Mouse (Mus musculus): Measurements from ENCODE around the gene Mrpl38. TPM values are rescaled to one million over a fixed set of nuclear protein-coding genes. Genes with fewer than 3 reads are reported as not detected.

The Mrpl38 gene
- polyA plus RNA-seq, 1 experiment: 69.3 TPM

GRCm38 (mm10) chr11:116102472-116102871 is 36.2 kb downstream of the Mrpl38 start:
- Histone ChIP-seq H3K4me3 (ENCODE audit: low read depth, low read length) (no peak overlapping the region), H3K27me3 (ENCODE audit: control insufficient read depth, insufficient read depth, low read length, poor library complexity, severe bottlenecking) (no peaks in the 10 kb centered on the region), H3K27ac (ENCODE audit: insufficient read depth, low read length) (peak overlapping the region; percentile 82), H3K9ac (ENCODE audit: low read depth, poor library complexity, severe bottlenecking) (peak overlapping the region; percentile 32), H3K9me3 (replicated peaks; ENCODE audit: control insufficient read depth, insufficient read depth, low read length, poor library complexity, severe bottlenecking) (no peaks in the 10 kb centered on the region), H3K4me1 (ENCODE audit: control insufficient read depth, insufficient read depth, low read length) (peaks cover 16% of the 10 kb centered on the region), H3K36me3 (ENCODE audit: control insufficient read depth, insufficient read depth, low read length, poor library complexity, severe bottlenecking) (no peaks in the 10 kb centered on the region)
- TF ChIP-seq POLR2A (IDR thresholded peaks at IDR 0.05; ENCODE audit: insufficient read depth, low read length): no peak
- no peak for TF ChIP-seq EP300 (IDR thresholded peaks at IDR 0.05; ENCODE audit: insufficient read depth, low read depth, low read length)
- no peak for TF ChIP-seq CTCF (IDR thresholded peaks at IDR 0.05; ENCODE audit: low read depth, low read length)

- H3K27ac ChIP-seq (ENCODE audit: insufficient read depth, low read length): peak overlapping the region; percentile 82
- H3K9me3 ChIP-seq (replicated peaks; ENCODE audit: control insufficient read depth, insufficient read depth, low read length, poor library complexity, severe bottlenecking): no peaks in the 10 kb centered on the region
- no peaks in the 10 kb centered on the region for H3K36me3 ChIP-seq (ENCODE audit: control insufficient read depth, insufficient read depth, low read length, poor library complexity, severe bottlenecking)
- no peaks in the 10 kb centered on the region for H3K27me3 ChIP-seq (ENCODE audit: control insufficient read depth, insufficient read depth, low read length, poor library complexity, severe bottlenecking)
- no peak for TF ChIP-seq CTCF (IDR thresholded peaks at IDR 0.05; ENCODE audit: low read depth, low read length)
- 0 out of 2 replicates have a peak, but pooled peaks have one; percentile 35 for TF ChIP-seq EP300 (IDR thresholded peaks at IDR 0.05; ENCODE audit: insufficient read depth, low read depth, low read length)
- no peak overlapping the region for H3K4me3 ChIP-seq (ENCODE audit: low read depth, low read length)
- peaks cover 16% of the 10 kb centered on the region for H3K4me1 ChIP-seq (ENCODE audit: control insufficient read depth, insufficient read depth, low read length)
- peak overlapping the region; percentile 32 for H3K9ac ChIP-seq (ENCODE audit: low read depth, poor library complexity, severe bottlenecking)
These were observed 36.7 kb downstream of the Mrpl38 start for GRCm38 (mm10) chr11:116101931-116102381.

GRCm38 (mm10) chr11:116100839-116101238 is 37.8 kb downstream of the Mrpl38 start:
- no peaks in the 10 kb centered on the region for H3K36me3 ChIP-seq (ENCODE audit: control insufficient read depth, insufficient read depth, low read length, poor library complexity, severe bottlenecking)
- TF ChIP-seq EP300 (IDR thresholded peaks at IDR 0.05; ENCODE audit: insufficient read depth, low read depth, low read length): no peak
- H3K9ac ChIP-seq (ENCODE audit: low read depth, poor library complexity, severe bottlenecking): peak overlapping the region; percentile 33; the same call in 1 of the 2 replicates
- H3K27ac ChIP-seq (ENCODE audit: insufficient read depth, low read length): peak overlapping the region; percentile 82
- peaks cover 10% of the 10 kb centered on the region for H3K4me1 ChIP-seq (ENCODE audit: control insufficient read depth, insufficient read depth, low read length)
- no peaks in the 10 kb centered on the region for H3K9me3 ChIP-seq (replicated peaks; ENCODE audit: control insufficient read depth, insufficient read depth, low read length, poor library complexity, severe bottlenecking)
- no peak overlapping the region for H3K4me3 ChIP-seq (ENCODE audit: low read depth, low read length)
- H3K27me3 ChIP-seq (ENCODE audit: control insufficient read depth, insufficient read depth, low read length, poor library complexity, severe bottlenecking): no peaks in the 10 kb centered on the region

DNA sequence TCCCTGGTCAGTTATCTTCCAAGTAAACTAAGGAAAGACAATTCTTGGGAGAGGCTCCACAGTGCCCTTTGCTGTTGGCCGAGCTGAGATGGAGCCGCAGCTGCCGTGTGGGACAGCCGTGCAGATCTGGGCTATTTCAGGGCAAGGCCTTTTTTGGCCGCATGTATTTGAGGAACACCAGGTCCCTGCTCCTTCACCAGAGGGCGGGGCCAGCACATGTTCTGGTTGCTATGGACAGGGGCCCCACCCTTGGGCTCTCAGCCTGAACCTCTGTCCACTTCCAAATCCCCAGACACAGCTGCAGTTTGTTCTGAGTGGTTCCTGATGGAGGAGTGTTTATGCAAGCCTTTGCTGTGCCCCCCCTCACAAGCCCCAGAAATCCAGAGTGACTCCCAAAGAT is 38.3 kb downstream of the Mrpl38 start:
- no peaks in the 10 kb centered on the region for H3K27me3 ChIP-seq (ENCODE audit: control insufficient read depth, insufficient read depth, low read length, poor library complexity, severe bottlenecking)
- H3K4me3 ChIP-seq (ENCODE audit: low read depth, low read length): no peak overlapping the region
- H3K9ac ChIP-seq (ENCODE audit: low read depth, poor library complexity, severe bottlenecking): no peak overlapping the region
- H3K36me3 ChIP-seq (ENCODE audit: control insufficient read depth, insufficient read depth, low read length, poor library complexity, severe bottlenecking): no peaks in the 10 kb centered on the region
- H3K4me1 ChIP-seq (ENCODE audit: control insufficient read depth, insufficient read depth, low read length): peaks cover 10% of the 10 kb centered on the region
- H3K27ac ChIP-seq (ENCODE audit: insufficient read depth, low read length): no peak overlapping the region
- TF ChIP-seq CTCF (IDR thresholded peaks at IDR 0.05; ENCODE audit: low read depth, low read length): no peak
- no peak for TF ChIP-seq POLR2A (IDR thresholded peaks at IDR 0.05; ENCODE audit: insufficient read depth, low read length)
- TF ChIP-seq EP300 (IDR thresholded peaks at IDR 0.05; ENCODE audit: insufficient read depth, low read depth, low read length): no peak
- H3K9me3 ChIP-seq (replicated peaks; ENCODE audit: control insufficient read depth, insufficient read depth, low read length, poor library complexity, severe bottlenecking): no peaks in the 10 kb centered on the region

GRCm38 (mm10) chr11:116099462-116099861 is 39.2 kb downstream of the Mrpl38 start:
- no peak overlapping the region for H3K9ac ChIP-seq (ENCODE audit: low read depth, poor library complexity, severe bottlenecking)
- peaks cover 9% of the 10 kb centered on the region for H3K4me1 ChIP-seq (ENCODE audit: control insufficient read depth, insufficient read depth, low read length)
- H3K9me3 ChIP-seq (replicated peaks; ENCODE audit: control insufficient read depth, insufficient read depth, low read length, poor library complexity, severe bottlenecking): no peaks in the 10 kb centered on the region
- TF ChIP-seq EP300 (IDR thresholded peaks at IDR 0.05; ENCODE audit: insufficient read depth, low read depth, low read length) (no peak), POLR2A (IDR thresholded peaks at IDR 0.05; ENCODE audit: insufficient read depth, low read length) (no peak), CTCF (IDR thresholded peaks at IDR 0.05; ENCODE audit: low read depth, low read length) (no peak)
- H3K4me3 ChIP-seq (ENCODE audit: low read depth, low read length): no peak overlapping the region
- no peak overlapping the region for H3K27ac ChIP-seq (ENCODE audit: insufficient read depth, low read length)
- H3K27me3 ChIP-seq (ENCODE audit: control insufficient read depth, insufficient read depth, low read length, poor library complexity, severe bottlenecking): no peaks in the 10 kb centered on the region
- H3K36me3 ChIP-seq (ENCODE audit: control insufficient read depth, insufficient read depth, low read length, poor library complexity, severe bottlenecking): no peaks in the 10 kb centered on the region

DNA sequence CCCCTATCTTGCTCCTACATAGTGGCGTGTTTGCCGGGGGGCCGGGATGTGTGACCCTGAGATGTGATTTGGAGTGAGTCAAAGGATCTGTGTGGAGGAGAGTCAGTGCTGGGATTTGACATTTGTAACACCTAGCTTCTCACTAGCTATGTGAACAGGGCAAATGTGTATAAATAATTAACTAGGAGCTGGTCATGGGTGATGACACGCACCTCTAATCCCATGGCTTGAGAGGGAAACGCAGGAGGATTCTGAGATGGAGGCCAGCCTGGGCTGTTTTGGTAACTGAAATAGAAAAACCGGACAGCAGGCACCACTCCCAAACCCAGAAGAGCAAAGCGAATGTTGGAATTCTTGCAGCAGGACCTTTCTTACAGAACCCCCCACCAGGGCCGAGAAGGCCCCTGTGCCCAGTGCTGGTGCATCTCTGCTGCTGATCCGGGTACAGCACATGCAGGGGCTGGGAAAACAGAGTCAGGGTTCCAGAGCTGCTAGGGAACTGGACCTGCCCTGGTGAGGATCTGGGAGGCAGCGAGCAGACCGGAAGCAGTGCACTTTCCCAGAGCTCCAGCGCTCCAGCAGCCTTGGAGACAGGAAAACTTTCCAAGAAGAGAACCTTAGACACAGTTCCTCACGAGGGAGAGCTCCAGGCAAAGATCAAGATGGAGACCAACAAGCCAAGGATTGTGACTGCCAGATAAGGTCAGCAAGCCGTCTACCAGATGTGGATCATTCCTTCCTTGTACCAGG is 39.8 kb downstream of the Mrpl38 start:
- Histone ChIP-seq H3K4me1 (ENCODE audit: control insufficient read depth, insufficient read depth, low read length) (peaks cover 10% of the 10 kb centered on the region), H3K36me3 (ENCODE audit: control insufficient read depth, insufficient read depth, low read length, poor library complexity, severe bottlenecking) (no peaks in the 10 kb centered on the region), H3K27ac (ENCODE audit: insufficient read depth, low read length) (no peak overlapping the region), H3K9ac (ENCODE audit: low read depth, poor library complexity, severe bottlenecking) (no peak overlapping the region), H3K27me3 (ENCODE audit: control insufficient read depth, insufficient read depth, low read length, poor library complexity, severe bottlenecking) (no peaks in the 10 kb centered on the region), H3K4me3 (ENCODE audit: low read depth, low read length) (no peak overlapping the region), H3K9me3 (replicated peaks; ENCODE audit: control insufficient read depth, insufficient read depth, low read length, poor library complexity, severe bottlenecking) (no peaks in the 10 kb centered on the region)
- TF ChIP-seq EP300 (IDR thresholded peaks at IDR 0.05; ENCODE audit: insufficient read depth, low read depth, low read length) (no peak), POLR2A (IDR thresholded peaks at IDR 0.05; ENCODE audit: insufficient read depth, low read length) (no peak), CTCF (IDR thresholded peaks at IDR 0.05; ENCODE audit: low read depth, low read length) (no peak)
